Mouse (Mus musculus): ENCODE measurements around the gene Gtse1. TPM values are rescaled to one million over a fixed set of nuclear protein-coding genes. Genes with fewer than 3 reads are reported as not detected.

The Gtse1 gene
- total RNA-seq, 4 experiments from 2014 or later = 0.22 to 0.86 (median 0.49) TPM

DNA sequence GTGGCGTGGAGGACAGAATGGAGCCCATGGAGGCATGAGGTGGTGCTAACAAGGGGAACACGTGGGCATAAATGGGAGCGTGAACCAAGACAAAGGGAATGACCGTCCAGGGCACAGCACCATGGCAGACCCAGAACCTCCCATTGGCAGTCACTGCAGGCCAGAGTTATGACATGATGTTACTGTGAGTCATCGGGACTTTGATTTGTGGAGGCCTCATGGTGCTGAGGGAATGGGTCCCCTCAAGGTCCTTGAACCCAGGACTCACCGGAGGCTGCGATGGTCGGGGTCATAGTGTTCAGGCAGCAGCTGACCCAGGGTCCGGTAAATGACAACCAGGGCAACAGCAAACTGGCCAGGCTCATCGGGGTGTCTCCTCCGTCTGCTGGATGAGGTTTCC lies 62.3 kb downstream of the Gtse1 start:
- DNase-seq (ENCODE audit: low spot score in 2 of 2) = no peak

Other genes starting within 250 kb of the Gtse1 start
- 1 to 10 TPM; 2.8 to 5.1 (median 4.2) TPM for gene Ppara, start 124.8 kb upstream of the Gtse1 start, total RNA-seq (2022)
- gene Cdpf1, start 48.0 kb upstream of the Gtse1 start, total RNA-seq (2022) = 10 to 100 TPM; 15.3 to 27.8 (median 23.7) TPM
- under 1 TPM; 0.72 to 1.00 (median 0.87) TPM for gene Pkdrej, start 38.0 kb upstream of the Gtse1 start, total RNA-seq (2022)
- 1 to 10 TPM; 5.5 to 9.7 (median 7.4) TPM for gene Ttc38, start 27.4 kb upstream of the Gtse1 start, total RNA-seq (2022)
- 10 to 100 TPM; 31.0 to 40.1 (median 35.9) TPM for gene Trmu, start 19.6 kb downstream of the Gtse1 start, total RNA-seq (2022)
- gene Celsr1, start 174.0 kb downstream of the Gtse1 start, total RNA-seq (2022) = 1 to 10 TPM; 6.0 to 7.0 (median 6.6) TPM
- gene Gramd4, start 197.9 kb downstream of the Gtse1 start, total RNA-seq (2022) = 10 to 100 TPM; 24.1 to 30.9 (median 29.9) TPM

All from layer of hippocampus, adult 8-10 months (tissue).